14 mouse cellular contexts compared by ENCODE assay signal in the genomic region with DNA sequence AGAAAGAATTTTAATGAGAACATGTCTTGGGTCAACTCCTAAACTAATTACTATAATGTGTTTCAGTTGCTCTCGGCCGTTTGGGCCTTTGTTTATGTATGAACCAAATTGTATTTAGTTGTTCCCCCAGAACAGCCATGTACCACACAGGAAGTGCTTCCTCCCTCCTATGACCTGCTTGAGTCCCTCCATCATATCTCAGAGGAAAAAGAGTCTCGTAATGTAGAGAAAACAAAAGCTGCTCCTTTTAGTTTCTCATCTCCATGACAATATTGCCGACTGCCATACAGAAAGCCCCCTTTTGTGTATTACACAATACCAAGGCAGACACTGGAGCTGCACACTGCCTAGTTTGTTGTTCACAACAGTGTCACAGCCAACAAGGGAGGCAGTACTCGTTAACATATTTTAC. TPM values are rescaled to one million over a fixed set of nuclear protein-coding genes. Genes with fewer than 3 reads are reported as not detected.
DNase-seq lines count a peak whose midpoint lies in the region; ATAC-seq and TF ChIP-seq lines count a peak whose summit lies in the region.
"Had no signal": no experiment of that assay in that cellular context is flagged by ENCODE, and none has a peak within 500 bp of the region (broad histone marks: within the 10 kb centered on the region; RNA-seq: fewer than 3 reads in every experiment).

No protein-coding gene starts in this region.

- no peaks in the 10 kb centered on the region for H3K9me3 ChIP-seq in forebrain, embryonic 10.5 days
- H3K9me3 ChIP-seq in forebrain, embryonic 12.5 days: no peaks in the 10 kb centered on the region
- H3K9me3 ChIP-seq in forebrain, embryonic 16.5 days (ENCODE audit: control insufficient read depth, low read length): no peaks in the 10 kb centered on the region
- H3K9me3 ChIP-seq: embryonic facial prominence, embryonic 13.5 days; liver, embryonic 15.5 days; neural tube, embryonic 15.5 days had no signal

- H3K36me3 ChIP-seq in forebrain, embryonic 10.5 days (replicated peaks): no peaks in the 10 kb centered on the region
- H3K36me3 ChIP-seq in forebrain, embryonic 12.5 days (replicated peaks): no peaks in the 10 kb centered on the region
- H3K36me3 ChIP-seq in forebrain, embryonic 16.5 days (ENCODE audit: control insufficient read depth, insufficient read depth): no peaks in the 10 kb centered on the region
- H3K36me3 ChIP-seq: embryonic facial prominence, embryonic 13.5 days; liver, embryonic 15.5 days; neural tube, embryonic 15.5 days had no signal

- no peak for ATAC-seq in forebrain, embryonic 12.5 days (ENCODE audit: low FRiP score)
- ATAC-seq in activated CD4-positive, CD25-positive, alpha-beta regulatory T cell, adult 4 months: peak; percentile 60
- ATAC-seq in forebrain, embryonic 16.5 days: peak; percentile 50; the same call in 1 of the 2 replicates

- H3K4me1 ChIP-seq in forebrain, embryonic 10.5 days: peaks cover 26% of the 10 kb centered on the region
- peaks cover 30% of the 10 kb centered on the region for H3K4me1 ChIP-seq in forebrain, embryonic 12.5 days
- H3K4me1 ChIP-seq in forebrain, embryonic 16.5 days (replicated peaks; ENCODE audit: control insufficient read depth, insufficient read depth, low read length): peaks cover 24% of the 10 kb centered on the region

- no peak overlapping the region for H3K4me3 ChIP-seq in forebrain, embryonic 10.5 days
- no peak overlapping the region for H3K4me3 ChIP-seq in forebrain, embryonic 12.5 days (replicated peaks)
- H3K4me3 ChIP-seq in layer of hippocampus, adult 2 months: no peak overlapping the region
- no peak overlapping the region for H3K4me3 ChIP-seq in forebrain, embryonic 16.5 days (replicated peaks; ENCODE audit: low read length)
- H3K4me3 ChIP-seq: embryonic facial prominence, embryonic 13.5 days; left cerebral cortex, adult 2 months; liver, embryonic 15.5 days; neural tube, embryonic 15.5 days had no signal

- no peak for TF ChIP-seq CTCF in layer of hippocampus, adult 2 months (conservative IDR thresholded peaks at IDR 0.05)

- no peak overlapping the region for H3K9ac ChIP-seq in forebrain, embryonic 12.5 days
- H3K9ac ChIP-seq in forebrain, embryonic 16.5 days (replicated peaks; ENCODE audit: low read depth, low read length): no peak overlapping the region
- H3K9ac ChIP-seq: embryonic facial prominence, embryonic 13.5 days; liver, embryonic 15.5 days; neural tube, embryonic 15.5 days had no signal

- DNase-seq in forebrain, embryonic 10.5 days (ENCODE audit: extremely low spot score, low spot score): no peak
- DNase-seq in layer of hippocampus, adult 2 months (ENCODE audit: low spot score in 2 of 2): no peak
- DNase-seq in layer of hippocampus, postnatal 36 days: no peak
- no peak for DNase-seq in cerebellum, adult 11 months
- DNase-seq in adrenal gland, adult (ENCODE audit: inconsistent age in 2 of 2, low spot score in 1 of 2): no peak
- DNase-seq: adrenal gland, adult 8-10 months had no signal

- WGBS in forebrain, embryonic 10.5 days: 43% methylated on average over 5 of the region's 5 CpGs
- 20% methylated on average over 5 of the region's 5 CpGs for WGBS in forebrain, embryonic 12.5 days
- 6% methylated on average over 5 of the region's 5 CpGs for WGBS in forebrain, embryonic 16.5 days

- no peaks in the 10 kb centered on the region for H3K27me3 ChIP-seq in forebrain, embryonic 10.5 days (ENCODE audit: poor library complexity, severe bottlenecking)
- no peaks in the 10 kb centered on the region for H3K27me3 ChIP-seq in forebrain, embryonic 12.5 days
- no peaks in the 10 kb centered on the region for H3K27me3 ChIP-seq in forebrain, embryonic 16.5 days (replicated peaks; ENCODE audit: control insufficient read depth, insufficient read depth, low read length)
- H3K27me3 ChIP-seq: embryonic facial prominence, embryonic 13.5 days; liver, embryonic 15.5 days; neural tube, embryonic 15.5 days had no signal

- H3K27ac ChIP-seq in forebrain, embryonic 10.5 days: 0 out of 2 replicates have a peak overlapping the region, but pooled peaks have one; percentile 7
- H3K27ac ChIP-seq in forebrain, embryonic 12.5 days: no peak overlapping the region
- peak overlapping the region; percentile 1; the same call in 1 of the 2 replicates for H3K27ac ChIP-seq in layer of hippocampus, adult 2 months
- no peak overlapping the region for H3K27ac ChIP-seq in forebrain, embryonic 16.5 days (ENCODE audit: low read length)
- H3K27ac ChIP-seq: left cerebral cortex, adult 2 months; liver, embryonic 15.5 days; neural tube, embryonic 15.5 days had no signal

- H3K4me2 ChIP-seq in forebrain, embryonic 12.5 days: no peak overlapping the region
- no peak overlapping the region for H3K4me2 ChIP-seq in forebrain, embryonic 16.5 days (ENCODE audit: low read length)
- H3K4me2 ChIP-seq: embryonic facial prominence, embryonic 13.5 days; liver, embryonic 15.5 days; neural tube, embryonic 15.5 days had no signal

RNA-seq across cellular contexts. Expression of gene Nrp1, which starts 26.5 kb away (rescaled TPM):
- polyA plus RNA-seq in forebrain, embryonic 10.5 days (2016; fragmentation: Nextera tagmentation; extraction: Ambion mirVana): 15.8 and 17.7 TPM in 2 replicates
- polyA plus RNA-seq in forebrain, embryonic 12.5 days (2016; fragmentation: Nextera tagmentation; extraction: Ambion mirVana): 39.7 and 40.8 TPM in 2 replicates
- total RNA-seq in layer of hippocampus, adult 2 months (2021): 100 to 1,000 TPM in 1 of 2 experiments, 10 to 100 TPM in 1; 98.8 to 106 TPM
- 100 to 1,000 TPM; 109 to 121 TPM for total RNA-seq in layer of hippocampus, postnatal 36 days (2021)
- 100 to 1,000 TPM; 209 to 238 TPM for polyA plus RNA-seq in activated CD4-positive, CD25-positive, alpha-beta regulatory T cell, adult 4 months (2017; shearing (Covaris generic))
- 143 and 164 TPM in 2 replicates for polyA plus RNA-seq in forebrain, embryonic 16.5 days (2015; fragmentation: Nextera tagmentation; extraction: Ambion mirVana)
- total RNA-seq: MEL had no signal

Comparison
In these comparisons a context has a peak if more than half of its experiments do, and no peak if none do; other contexts are left out.
1. H3K27ac ChIP-seq: peak in forebrain, embryonic 10.5 days (single experiment) and layer of hippocampus, adult 2 months (single experiment); none in forebrain, embryonic 12.5 days (single experiment) and forebrain, embryonic 16.5 days (single experiment).